Mouse (Mus musculus) stomach, embryonic 16.5 days (tissue): Measurements from ENCODE around the gene Dst. TPM values are rescaled to one million over a fixed set of nuclear protein-coding genes. Genes with fewer than 3 reads are reported as not detected.

ENCODE experiments used
- ATAC-seq: fragments of 200-750 bp; cut with Nextera tagmentation; 2 replicates; pipeline ENCODE4 v1.8.0; 2017; ENCODE audit warnings: moderate number of reproducible peaks, moderate TSS enrichment; ENCODE audit not compliant: insufficient read depth, low FRiP score
- H3K27ac ChIP-seq: fragments of 300-500 bp; sonication (generic); 2 replicates; pipeline ENCODE4 v1.5.1; 2014; ENCODE audit warnings: low read length
- H3K27me3 ChIP-seq: fragments of 300-500 bp; sonication (generic); 2 replicates; pipeline ENCODE4 v1.6.1; 2014; ENCODE audit warnings: low read length, control low read depth, mixed read lengths; ENCODE audit not compliant: control insufficient read depth, insufficient read depth
- H3K36me3 ChIP-seq: fragments of 300-500 bp; sonication (generic); 2 replicates; pipeline ENCODE4 v1.6.1; 2014; ENCODE audit warnings: low read length; ENCODE audit not compliant: control insufficient read depth, insufficient read depth
- H3K4me1 ChIP-seq: fragments of 300-500 bp; sonication (generic); 2 replicates; pipeline ENCODE4 v1.6.1; 2014; ENCODE audit warnings: low read length, control low read depth, mixed read lengths; ENCODE audit not compliant: control insufficient read depth, insufficient read depth
- H3K4me2 ChIP-seq: fragments of 300-500 bp; sonication (generic); 2 replicates; pipeline ENCODE4 v1.6.1; 2014; ENCODE audit warnings: low read depth, low read length, mixed read lengths
- H3K4me3 ChIP-seq: fragments of 300-500 bp; sonication (generic); replicated peaks from 2 replicates; pipeline ENCODE4 v1.5.1; 2014; ENCODE audit warnings: mild to moderate bottlenecking, low read length
- H3K9ac ChIP-seq: fragments of 300-500 bp; sonication (generic); 2 replicates; pipeline ENCODE4 v1.6.1; 2014; ENCODE audit warnings: low read length
- H3K9me3 ChIP-seq: fragments of 300-500 bp; sonication (generic); replicated peaks from 2 replicates; pipeline ENCODE4 v1.6.1; 2016; ENCODE audit warnings: low read length, control low read depth; ENCODE audit not compliant: control insufficient read depth
- WGBS: fragments of 180-500 bp; shearing (Covaris S2); extraction: QIAGEN DNeasy Blood & Tissue Kit; methylation state at CpG from one replicate; pipeline ENCODE4 v1.1.7; 2014; 5-methylcytosine and 5-hydroxymethylcytosine counted together
- polyA plus RNA-seq: library from polyadenylated mRNA; unstranded; fragments of >200 nt; fragmentation: Nextera tagmentation; extraction: Ambion mirVana; gene quantifications from 2 replicates; pipeline ENCODE4 v1.2.1, GENCODE M21; 2015

Dst gene
- polyA plus RNA-seq, 1 experiment from 2014 or later: 27.8 TPM

DNA sequence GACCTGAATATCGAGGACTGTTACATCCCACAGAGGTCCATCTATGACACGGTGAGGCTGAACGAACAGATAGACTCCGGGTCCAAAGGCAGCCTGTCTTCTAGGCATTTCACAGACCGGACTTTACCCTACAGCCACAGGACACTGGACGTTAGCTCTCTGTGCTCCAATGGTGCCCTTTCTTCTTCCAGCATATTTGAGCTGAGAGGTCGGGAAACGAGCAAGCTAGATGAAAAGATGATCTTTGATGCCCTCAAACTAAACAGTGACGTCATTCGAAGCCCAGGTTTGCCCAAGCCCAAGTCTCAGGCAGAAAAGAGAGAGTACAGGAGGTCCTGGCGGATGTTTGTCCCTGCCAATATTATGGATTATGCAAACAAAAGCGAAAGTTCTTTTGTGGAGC, 329.7 kb downstream of the Dst start:
- 46% methylated on average over 12 of the region's 12 CpGs for WGBS
- peak overlapping the region; percentile 60; the same call in 1 of the 2 replicates for H3K9ac ChIP-seq
- H3K27me3 ChIP-seq: no peaks in the 10 kb centered on the region
- no peak overlapping the region for H3K27ac ChIP-seq
- peak overlapping the region; percentile 61 for H3K4me3 ChIP-seq
- no peak for ATAC-seq
- no peaks in the 10 kb centered on the region for H3K36me3 ChIP-seq
- no peaks in the 10 kb centered on the region for H3K9me3 ChIP-seq
- peak overlapping the region; percentile 78 for H3K4me2 ChIP-seq
- H3K4me1 ChIP-seq: peaks cover 13% of the 10 kb centered on the region

DNA sequence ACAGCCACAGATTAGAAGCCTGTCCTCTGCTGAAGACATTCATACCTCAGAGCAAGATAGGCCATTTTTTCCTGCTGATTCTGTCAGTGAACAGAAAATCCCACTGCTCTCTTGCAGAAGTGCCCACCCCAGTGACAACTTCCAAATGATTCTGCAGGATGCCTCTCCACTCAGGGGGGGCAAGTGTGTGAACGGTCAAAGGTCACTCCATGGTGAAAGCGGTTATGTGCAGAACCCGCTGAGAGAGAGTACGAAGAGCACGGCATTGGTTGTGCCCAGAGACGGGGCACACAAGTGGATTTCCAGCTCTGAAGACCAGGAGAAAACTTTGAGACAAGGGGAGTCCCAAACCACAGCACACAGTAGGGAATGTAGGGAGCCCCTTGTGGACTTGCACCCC, 330.2 kb downstream of the Dst start:
- WGBS: 90% methylated on average over 6 of the region's 6 CpGs
- peak overlapping the region; percentile 78 for H3K4me2 ChIP-seq
- H3K4me1 ChIP-seq: peaks cover 13% of the 10 kb centered on the region
- no peak overlapping the region for H3K9ac ChIP-seq
- H3K27me3 ChIP-seq: no peaks in the 10 kb centered on the region
- no peak overlapping the region for H3K27ac ChIP-seq
- no peaks in the 10 kb centered on the region for H3K9me3 ChIP-seq
- H3K4me3 ChIP-seq: 0 out of 2 replicates have a peak overlapping the region, but pooled peaks have one; percentile 61
- ATAC-seq: no peak
- H3K36me3 ChIP-seq: no peaks in the 10 kb centered on the region

DNA sequence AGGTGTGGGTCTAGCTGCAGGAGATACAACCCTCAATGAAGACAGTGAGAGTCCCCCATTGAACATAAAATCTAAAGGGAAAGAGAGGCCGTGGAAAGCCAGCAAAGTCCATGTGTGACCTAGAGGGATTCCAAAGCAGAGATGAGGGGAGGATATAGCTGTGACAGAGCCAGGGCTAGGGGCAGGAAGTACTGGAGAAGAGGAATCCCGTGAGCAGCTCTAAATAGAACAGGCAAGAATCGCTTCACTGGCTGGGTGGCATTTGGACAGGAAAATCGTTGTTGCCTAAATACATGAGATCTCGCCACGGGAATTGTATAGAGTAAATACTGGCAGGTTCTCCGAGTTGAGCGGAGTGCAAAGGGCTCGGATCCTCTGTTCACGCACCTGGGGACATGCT, 336.7 kb downstream of the Dst start:
- ATAC-seq: no peak
- no peaks in the 10 kb centered on the region for H3K27me3 ChIP-seq

DNA sequence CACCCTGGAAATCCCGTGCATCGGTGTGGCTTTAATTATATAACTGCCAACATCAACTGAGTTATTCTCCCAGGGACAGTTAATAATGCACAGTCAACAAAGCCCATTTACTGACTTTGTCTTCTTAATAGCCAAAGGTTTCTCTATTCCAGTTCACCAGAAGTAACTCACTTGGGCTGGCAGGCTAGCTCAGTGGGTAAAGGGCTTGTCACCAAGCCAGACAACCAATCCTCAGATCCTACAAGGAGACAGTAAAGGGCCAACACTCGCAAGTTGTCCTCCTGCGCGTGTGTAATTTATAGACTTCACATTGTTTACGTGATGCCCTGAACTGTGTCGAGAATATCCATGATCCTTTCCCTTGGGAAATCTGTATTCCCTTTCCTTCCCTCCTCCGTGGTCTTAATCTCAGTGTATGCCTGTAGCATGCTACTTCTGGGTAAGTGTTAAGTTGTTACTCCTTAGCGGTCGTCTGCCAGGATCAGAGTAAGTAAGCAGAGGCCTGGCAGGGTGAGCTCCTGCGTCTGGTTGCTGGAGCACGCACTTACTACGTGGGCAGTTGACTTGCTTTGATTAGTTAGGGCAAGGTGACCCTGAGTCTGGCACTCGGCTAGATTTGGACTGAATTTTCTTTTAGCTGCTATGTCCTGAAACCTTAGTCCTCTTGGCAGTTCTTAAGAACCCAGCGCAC, 338.1 kb downstream of the Dst start:
- Histone ChIP-seq H3K4me1 (no peaks in the 10 kb centered on the region), H3K9ac (no peak overlapping the region), H3K9me3 (no peaks in the 10 kb centered on the region), H3K27ac (no peak overlapping the region), H3K27me3 (no peaks in the 10 kb centered on the region), H3K4me2 (no peak overlapping the region), H3K36me3 (peaks cover 5% of the 10 kb centered on the region; the same call in 1 of the 2 replicates), H3K4me3 (no peak overlapping the region)
- no peak for ATAC-seq
- WGBS: 73% methylated on average over 15 of the region's 15 CpGs

More for the DNA sequence above, 336.7 kb downstream of the Dst start:
- H3K4me2 ChIP-seq: no peak overlapping the region
- H3K4me3 ChIP-seq: no peak overlapping the region
- no peak overlapping the region for H3K27ac ChIP-seq
- H3K9ac ChIP-seq: no peak overlapping the region
- no peaks in the 10 kb centered on the region for H3K36me3 ChIP-seq
- H3K4me1 ChIP-seq: no peaks in the 10 kb centered on the region
- WGBS: 89% methylated on average over 10 of the region's 10 CpGs
- no peaks in the 10 kb centered on the region for H3K9me3 ChIP-seq

DNA sequence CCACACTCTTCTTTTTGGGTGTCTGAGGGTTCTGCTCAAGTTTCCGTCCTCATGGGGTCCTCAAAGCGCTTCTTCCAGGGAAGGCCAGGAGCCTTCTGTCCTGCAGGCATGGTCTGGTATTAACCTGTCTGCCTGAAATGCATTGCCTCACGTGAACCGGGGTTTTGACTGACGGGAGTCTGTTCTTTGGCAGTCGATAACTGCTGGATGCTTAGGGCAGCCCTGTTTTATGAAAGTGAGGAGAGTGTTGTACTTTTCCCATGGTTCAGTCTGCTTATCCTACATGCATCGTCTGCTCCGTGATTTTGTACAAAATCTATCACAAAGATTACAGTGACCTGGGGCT, 338.6 kb downstream of the Dst start:
- no peak overlapping the region for H3K27ac ChIP-seq
- no peaks in the 10 kb centered on the region for H3K27me3 ChIP-seq
- H3K9me3 ChIP-seq: no peaks in the 10 kb centered on the region
- H3K4me1 ChIP-seq: no peaks in the 10 kb centered on the region
- no peak overlapping the region for H3K4me2 ChIP-seq
- H3K4me3 ChIP-seq: no peak overlapping the region
- H3K9ac ChIP-seq: no peak overlapping the region
- no peak for ATAC-seq
- peaks cover 5% of the 10 kb centered on the region; the same call in 1 of the 2 replicates for H3K36me3 ChIP-seq
- WGBS: 92% methylated on average over 8 of the region's 8 CpGs

GRCm38 (mm10) chr1:34251137-34251536, 343.1 kb downstream of the Dst start:
- H3K4me1 ChIP-seq: no peaks in the 10 kb centered on the region
- ATAC-seq: no peak
- H3K27me3 ChIP-seq: no peaks in the 10 kb centered on the region
- no peak overlapping the region for H3K27ac ChIP-seq
- H3K9me3 ChIP-seq: no peaks in the 10 kb centered on the region
- no peak overlapping the region for H3K4me3 ChIP-seq
- peaks cover 5% of the 10 kb centered on the region; the same call in 1 of the 2 replicates for H3K36me3 ChIP-seq
- no peak overlapping the region for H3K9ac ChIP-seq
- WGBS: 73% methylated on average over 13 of the region's 13 CpGs
- H3K4me2 ChIP-seq: no peak overlapping the region

DNA sequence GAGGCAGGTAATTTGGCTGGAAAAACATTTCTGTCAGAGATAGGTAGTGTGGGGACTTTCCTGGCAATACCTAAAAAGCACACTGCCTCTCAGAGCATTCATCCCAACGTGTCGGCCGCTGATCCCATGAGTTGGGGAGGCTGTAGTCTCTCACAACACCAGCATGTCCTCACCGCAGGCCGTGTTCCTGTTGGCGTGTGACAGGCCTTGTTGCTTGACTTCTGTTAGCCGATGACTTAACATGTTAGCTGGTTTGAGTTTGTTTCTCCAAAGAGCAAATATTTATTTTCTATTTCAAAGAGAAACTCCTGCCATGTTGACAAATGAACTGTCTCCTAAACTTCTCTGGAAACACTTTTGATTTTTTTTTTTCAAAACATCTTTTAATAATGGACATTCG, 344.2 kb downstream of the Dst start:
- Histone ChIP-seq H3K27ac (no peak overlapping the region), H3K27me3 (no peaks in the 10 kb centered on the region), H3K4me2 (no peak overlapping the region), H3K4me1 (no peaks in the 10 kb centered on the region), H3K9me3 (no peaks in the 10 kb centered on the region), H3K4me3 (no peak overlapping the region), H3K9ac (no peak overlapping the region), H3K36me3 (peaks cover 10% of the 10 kb centered on the region; the same call in 1 of the 2 replicates)
- ATAC-seq: no peak
- 73% methylated on average over 8 of the region's 8 CpGs for WGBS

DNA sequence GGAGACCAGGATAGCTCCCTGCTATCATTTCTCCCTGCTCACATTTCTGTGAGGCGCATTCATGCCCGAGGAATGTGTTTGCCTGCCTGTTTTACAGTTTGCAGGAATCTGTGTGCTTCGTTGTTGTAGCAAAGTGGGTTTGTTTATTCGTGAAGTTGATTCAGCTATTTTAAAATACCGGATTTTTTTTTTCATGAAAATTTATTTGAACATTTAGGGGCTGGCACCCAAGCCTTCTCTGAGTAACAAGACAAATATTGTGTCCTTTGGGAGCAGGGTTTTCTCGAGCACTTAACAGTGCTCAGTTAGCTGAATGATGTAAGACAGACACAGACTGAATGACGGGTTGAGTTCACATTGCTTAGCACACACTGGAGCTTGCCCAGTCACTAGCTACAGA, 345.9 kb downstream of the Dst start:
- no peak for ATAC-seq
- Histone ChIP-seq H3K27ac (no peak overlapping the region), H3K27me3 (no peaks in the 10 kb centered on the region), H3K4me1 (no peaks in the 10 kb centered on the region), H3K9me3 (no peaks in the 10 kb centered on the region), H3K4me2 (no peak overlapping the region), H3K9ac (no peak overlapping the region), H3K36me3 (peaks cover 25% of the 10 kb centered on the region), H3K4me3 (no peak overlapping the region)
- 65% methylated on average over 7 of the region's 7 CpGs for WGBS

GRCm38 (mm10) chr1:34259898-34260297, 351.9 kb downstream of the Dst start:
- no peak overlapping the region for H3K4me2 ChIP-seq
- H3K9ac ChIP-seq: no peak overlapping the region
- WGBS: 82% methylated on average over 8 of the region's 8 CpGs
- H3K4me1 ChIP-seq: no peaks in the 10 kb centered on the region
- H3K27ac ChIP-seq: no peak overlapping the region
- peaks cover 31% of the 10 kb centered on the region for H3K36me3 ChIP-seq
- H3K4me3 ChIP-seq: no peak overlapping the region
- H3K27me3 ChIP-seq: no peaks in the 10 kb centered on the region
- ATAC-seq: no peak
- H3K9me3 ChIP-seq: no peaks in the 10 kb centered on the region
